Mouse (Mus musculus): ENCODE measurements around the gene Sema3c. TPM values are rescaled to one million over a fixed set of nuclear protein-coding genes. Genes with fewer than 3 reads are reported as not detected.

Gene Sema3c
- polyA plus RNA-seq, 1 experiment, result 75.4 TPM

DNA sequence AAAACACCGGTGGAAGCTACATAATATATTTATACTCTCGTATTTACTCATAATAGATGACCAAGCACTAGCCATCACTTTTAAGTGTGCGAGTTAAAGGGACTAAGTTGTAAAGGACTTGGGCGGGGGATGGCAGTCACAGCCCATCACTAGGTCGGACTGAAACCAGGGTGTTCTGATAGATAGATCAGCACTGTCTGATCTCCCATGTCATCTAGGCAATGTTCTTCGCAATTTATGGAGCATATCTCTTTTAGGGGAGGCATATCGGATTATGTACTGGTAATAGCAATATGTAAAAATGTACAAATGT is 1.1 kb downstream of the Sema3c start:
- WGBS, result 11% methylated on average over 7 of the region's 7 CpGs
- TF ChIP-seq POLR2A (IDR thresholded peaks at IDR 0.05; ENCODE audit: borderline replicate concordance, extremely low read depth, low read depth, low read length) (no peak), CTCF (IDR thresholded peaks at IDR 0.05; ENCODE audit: insufficient read depth, low read length) (no peak)
- DNase-seq, result no peak

GRCm38 (mm10) chr5:17576069-17576468 is 2.0 kb downstream of the Sema3c start:
- Histone ChIP-seq H3K4me3 (replicated peaks; ENCODE audit: extremely low read depth, low read depth, low read length) (peak overlapping the region; percentile 58), H3K4me1 (ENCODE audit: control insufficient read depth, insufficient read depth, low read length) (no peaks in the 10 kb centered on the region; the same call in none of the 2 replicates)
- no peak for DNase-seq
- TF ChIP-seq POLR2A (IDR thresholded peaks at IDR 0.05; ENCODE audit: borderline replicate concordance, extremely low read depth, low read depth, low read length), result no peak
- no peak for TF ChIP-seq CTCF (IDR thresholded peaks at IDR 0.05; ENCODE audit: insufficient read depth, low read length)
- WGBS, result 29% methylated on average over 2 of the region's 2 CpGs

More for the DNA sequence above, 1.1 kb downstream of the Sema3c start:
- H3K4me3 ChIP-seq (replicated peaks; ENCODE audit: extremely low read depth, low read depth, low read length), result peak overlapping the region; percentile 67
- no peaks in the 10 kb centered on the region; the same call in none of the 2 replicates for H3K4me1 ChIP-seq (ENCODE audit: control insufficient read depth, insufficient read depth, low read length)

GRCm38 (mm10) chr5:17582047-17582515 is 8.0 kb downstream of the Sema3c start:
- H3K4me1 ChIP-seq (ENCODE audit: control insufficient read depth, insufficient read depth, low read length), result no peaks in the 10 kb centered on the region; the same call in 1 of the 2 replicates
- DNase-seq, result no peak
- no peak for TF ChIP-seq POLR2A (IDR thresholded peaks at IDR 0.05; ENCODE audit: borderline replicate concordance, extremely low read depth, low read depth, low read length)
- TF ChIP-seq CTCF (IDR thresholded peaks at IDR 0.05; ENCODE audit: insufficient read depth, low read length), result no peak
- 47% methylated on average over 2 of the region's 2 CpGs for WGBS
- H3K4me3 ChIP-seq (replicated peaks; ENCODE audit: extremely low read depth, low read depth, low read length), result peak overlapping the region; percentile 16

DNA sequence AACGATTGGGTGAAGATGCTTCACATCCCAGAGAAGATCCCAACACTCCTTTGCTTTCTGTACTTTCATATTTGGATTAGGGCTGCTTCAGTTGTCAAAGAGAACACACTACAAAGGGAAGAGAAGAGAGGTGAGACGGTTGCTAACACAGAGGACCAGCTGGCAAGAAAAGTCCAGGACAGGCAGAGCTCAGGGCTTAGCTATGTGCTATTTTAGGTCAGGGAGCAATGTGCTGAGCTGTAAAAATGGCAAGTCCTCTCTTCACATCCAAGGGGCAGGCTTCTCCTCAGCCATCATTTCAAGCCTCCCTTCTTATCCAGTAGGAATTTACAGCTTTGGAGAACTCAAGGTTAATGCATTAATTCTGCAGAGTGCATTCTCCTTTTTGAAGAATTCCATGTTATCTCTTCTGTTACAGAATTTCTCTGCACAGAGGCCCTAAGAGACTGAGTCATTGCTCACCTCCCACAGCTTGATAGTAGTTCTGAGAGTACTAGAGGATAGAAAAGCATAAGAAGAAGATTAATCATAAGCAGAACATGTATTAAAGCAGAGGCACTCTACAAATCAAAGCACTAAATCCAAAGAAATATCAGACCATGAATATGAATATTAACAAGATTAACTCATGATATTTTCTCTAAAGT is 10.3 kb downstream of the Sema3c start:
- Histone ChIP-seq H3K4me1 (ENCODE audit: control insufficient read depth, insufficient read depth, low read length) (peaks cover 2% of the 10 kb centered on the region), H3K4me3 (replicated peaks; ENCODE audit: extremely low read depth, low read depth, low read length) (no peak overlapping the region)
- DNase-seq, result no peak
- WGBS, result 42% methylated on average over 2 of the region's 2 CpGs
- no peak for TF ChIP-seq POLR2A (IDR thresholded peaks at IDR 0.05; ENCODE audit: borderline replicate concordance, extremely low read depth, low read depth, low read length)
- no peak for TF ChIP-seq CTCF (IDR thresholded peaks at IDR 0.05; ENCODE audit: insufficient read depth, low read length)

DNA sequence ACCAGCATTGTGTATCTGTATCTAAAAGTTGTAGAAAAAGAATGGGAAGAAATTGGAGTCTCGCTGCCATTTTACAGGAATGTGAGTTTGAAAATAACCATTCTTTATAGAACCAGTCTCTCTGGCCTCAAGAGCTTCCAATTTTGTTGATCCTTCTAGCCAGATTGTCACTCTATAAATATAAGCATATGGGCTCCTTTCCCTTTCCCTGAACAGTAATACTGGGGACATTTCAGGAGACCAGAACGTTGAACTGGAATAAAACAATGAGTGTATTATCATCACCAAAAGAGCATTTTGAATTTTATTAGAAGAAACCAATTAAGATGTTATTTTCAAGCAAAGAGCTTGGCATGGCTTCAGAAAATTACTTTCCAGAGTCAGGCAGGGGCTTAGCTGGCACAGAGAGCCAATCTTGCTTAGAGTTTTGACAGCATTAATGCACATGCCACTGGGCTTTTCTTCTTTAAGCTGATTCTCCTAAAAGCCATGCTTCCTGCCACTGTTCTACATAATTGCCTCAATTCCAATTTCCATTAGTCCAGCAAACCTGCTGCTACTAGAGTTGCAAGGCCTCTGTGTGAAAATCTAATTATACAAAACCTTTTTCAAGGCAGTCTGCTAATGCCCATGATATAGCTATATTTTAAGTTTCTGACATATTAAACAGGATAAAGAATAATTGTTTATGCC is 12.6 kb downstream of the Sema3c start:
- Histone ChIP-seq H3K4me1 (ENCODE audit: control insufficient read depth, insufficient read depth, low read length) (peaks cover 5% of the 10 kb centered on the region), H3K4me3 (replicated peaks; ENCODE audit: extremely low read depth, low read depth, low read length) (no peak overlapping the region)
- WGBS, result 73% methylated on average over 2 of the region's 2 CpGs
- no peak for DNase-seq
- no peak for TF ChIP-seq POLR2A (IDR thresholded peaks at IDR 0.05; ENCODE audit: borderline replicate concordance, extremely low read depth, low read depth, low read length)
- no peak for TF ChIP-seq CTCF (IDR thresholded peaks at IDR 0.05; ENCODE audit: insufficient read depth, low read length)

DNA sequence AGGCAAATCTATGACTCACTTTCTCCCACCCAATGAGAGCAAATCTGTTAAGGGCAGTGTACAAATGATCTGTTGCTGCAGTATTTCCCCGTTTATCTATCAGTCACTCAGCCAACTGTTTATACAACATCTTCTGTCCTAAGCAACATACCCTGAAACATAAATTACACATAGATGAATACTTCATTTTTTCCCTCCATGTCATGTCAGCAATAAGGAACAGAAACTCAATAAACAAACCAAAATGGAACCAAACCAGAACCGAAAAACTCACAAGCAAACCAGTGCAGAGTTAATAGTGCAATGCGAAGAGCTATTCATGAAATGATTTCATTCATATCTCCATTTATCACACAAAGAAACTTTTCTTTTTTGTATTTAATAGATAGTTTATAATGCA is 17.8 kb downstream of the Sema3c start:
- TF ChIP-seq POLR2A (IDR thresholded peaks at IDR 0.05; ENCODE audit: borderline replicate concordance, extremely low read depth, low read depth, low read length) (no peak), CTCF (IDR thresholded peaks at IDR 0.05; ENCODE audit: insufficient read depth, low read length) (no peak)
- WGBS, result 69% methylated on average over 3 of the region's 3 CpGs
- DNase-seq, result no peak
- Histone ChIP-seq H3K4me3 (replicated peaks; ENCODE audit: extremely low read depth, low read depth, low read length) (no peak overlapping the region), H3K4me1 (ENCODE audit: control insufficient read depth, insufficient read depth, low read length) (peaks cover 5% of the 10 kb centered on the region)

DNA sequence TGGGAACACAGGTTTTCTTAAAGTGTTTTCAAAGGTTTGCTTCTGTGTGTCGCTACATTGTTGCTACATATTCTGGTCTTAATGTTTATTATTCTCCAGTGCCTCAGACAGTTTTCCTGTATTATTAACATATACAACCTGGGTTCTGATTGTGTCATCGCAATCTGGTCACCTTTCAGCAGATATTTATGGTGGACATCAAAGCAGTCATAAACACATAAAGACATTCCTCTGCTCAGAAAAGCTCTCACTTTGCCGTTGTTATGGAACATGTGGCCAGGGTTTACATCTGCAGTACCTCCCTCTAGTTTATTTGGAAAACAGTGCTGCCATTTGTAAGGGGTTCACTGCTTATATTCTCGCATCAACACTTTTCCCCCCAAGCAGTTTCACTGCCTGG is 27.6 kb downstream of the Sema3c start:
- Histone ChIP-seq H3K4me1 (ENCODE audit: control insufficient read depth, insufficient read depth, low read length) (peaks cover 2% of the 10 kb centered on the region; the same call in 1 of the 2 replicates), H3K4me3 (replicated peaks; ENCODE audit: extremely low read depth, low read depth, low read length) (no peak overlapping the region)
- WGBS, result 43% methylated on average over 4 of the region's 4 CpGs
- no peak for DNase-seq
- no peak for TF ChIP-seq CTCF (IDR thresholded peaks at IDR 0.05; ENCODE audit: insufficient read depth, low read length)

- DNase-seq, result no peak
- Histone ChIP-seq H3K4me3 (replicated peaks; ENCODE audit: extremely low read depth, low read depth, low read length) (no peak overlapping the region), H3K4me1 (ENCODE audit: control insufficient read depth, insufficient read depth, low read length) (peaks cover 3% of the 10 kb centered on the region)
- WGBS, result 86% methylated on average over 2 of the region's 2 CpGs
- no peak for TF ChIP-seq POLR2A (IDR thresholded peaks at IDR 0.05; ENCODE audit: borderline replicate concordance, extremely low read depth, low read depth, low read length)
Observed at GRCm38 (mm10) chr5:17620619-17621018, 46.5 kb downstream of the Sema3c start.

DNA sequence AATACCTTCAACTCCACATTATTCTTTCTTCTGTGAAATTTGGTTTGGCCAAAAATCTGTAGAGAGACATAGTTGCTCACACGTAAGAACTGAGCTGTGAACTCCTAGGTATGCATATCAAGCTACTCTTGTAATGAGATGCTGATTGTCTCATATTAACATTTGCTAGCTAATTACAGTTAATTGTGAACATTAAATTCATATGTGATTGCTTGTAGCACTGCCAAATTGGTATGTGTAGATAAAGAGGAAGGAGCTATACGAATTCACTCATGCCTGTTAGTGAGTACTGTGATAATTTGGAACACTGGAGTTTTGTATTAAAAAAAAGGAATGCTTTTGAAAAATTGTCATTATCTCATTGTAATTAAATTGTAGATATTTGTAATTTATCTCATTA is 48.5 kb downstream of the Sema3c start:
- 78% methylated on average over 2 of the region's 2 CpGs for WGBS
- no peak for TF ChIP-seq CTCF (IDR thresholded peaks at IDR 0.05; ENCODE audit: insufficient read depth, low read length)
- TF ChIP-seq POLR2A (IDR thresholded peaks at IDR 0.05; ENCODE audit: borderline replicate concordance, extremely low read depth, low read depth, low read length), result no peak
- no peak for DNase-seq
- no peak overlapping the region for H3K4me3 ChIP-seq (replicated peaks; ENCODE audit: extremely low read depth, low read depth, low read length)
- peaks cover 3% of the 10 kb centered on the region for H3K4me1 ChIP-seq (ENCODE audit: control insufficient read depth, insufficient read depth, low read length)

- Histone ChIP-seq H3K4me1 (ENCODE audit: control insufficient read depth, insufficient read depth, low read length) (peaks cover 3% of the 10 kb centered on the region; the same call in 1 of the 2 replicates), H3K4me3 (replicated peaks; ENCODE audit: extremely low read depth, low read depth, low read length) (no peak overlapping the region)
- WGBS, result 34% methylated on average over 1 of the region's 1 CpGs
- no peak for TF ChIP-seq CTCF (IDR thresholded peaks at IDR 0.05; ENCODE audit: insufficient read depth, low read length)
- no peak for TF ChIP-seq POLR2A (IDR thresholded peaks at IDR 0.05; ENCODE audit: borderline replicate concordance, extremely low read depth, low read depth, low read length)
- DNase-seq, result no peak
Observed at GRCm38 (mm10) chr5:17628606-17629005, 54.5 kb downstream of the Sema3c start.
